Mouse (Mus musculus) c-Kit-negative CD71-positive TER-119-positive erythroid progenitor cells, embryonic 14.5 days (primary cell): ENCODE measurements at regions not wholly inside any gene's neighbourhood (a gene's known extent, or its start where the extent isn't known, plus 50 kb on each side); places are given as distances from the start of the nearest gene placed in this dataset.

Source experiments
- DNase-seq: peaks from one replicate; pipeline ENCODE4 v3.0.0-alpha.2; 2013; ENCODE audit warnings: low read depth, low spot score

- no peak for DNase-seq
Observed at GRCm38 (mm10) chr6:103405961-103406360, 104.4 kb upstream of the Chl1 start.

GRCm38 (mm10) chr6:103414888-103415287 is 95.5 kb upstream of the Chl1 start:
- no peak for DNase-seq

GRCm38 (mm10) chr6:103421013-103421933 is 89.1 kb upstream of the Chl1 start:
- no peak for DNase-seq

- DNase-seq, result no peak
Observed at GRCm38 (mm10) chr6:103430933-103431594, 79.3 kb upstream of the Chl1 start.

- no peak for DNase-seq
Observed at GRCm38 (mm10) chr6:103431595-103431957, 78.8 kb upstream of the Chl1 start.
